Mouse (Mus musculus) hematopoietic stem cell, adult 5-6 weeks (primary cell): ENCODE measurements around the gene Rhox2e. TPM values are rescaled to one million over a fixed set of nuclear protein-coding genes. Genes with fewer than 3 reads are reported as not detected.
"Not testable (repeated sequence)": the region's sequence is repeated elsewhere in the genome, so short reads cannot be mapped to it uniquely, and the experiment has no call there.

Experiments
- ATAC-seq, 2 experiments: fragments of 125-278 bp in 1 of 2; replicated peaks in 1 of 2; 2 replicates each; pipeline ENCODE4 v1.8.0; 2016 to 2017; ENCODE audit warnings: inconsistent platforms in 2 of 2, mild to moderate bottlenecking in 2 of 2, moderate number of reproducible peaks in 2 of 2, low read depth in 1 of 2, moderate TSS enrichment in 1 of 2; ENCODE audit not compliant: low FRiP score in 2 of 2, poor library complexity in 2 of 2, severe bottlenecking in 2 of 2, insufficient read depth in 1 of 2, low TSS enrichment in 1 of 2
- total RNA-seq: library from RNA; stranded (forward); fragments of 172-1452, 232-1000 nt; gene quantifications from 2 replicates; pipeline ENCODE4 v1.2.3, GENCODE M21; 2017

Rhox2e gene
- not detected in 2 replicates for total RNA-seq

- not testable (repeated sequence) for ATAC-seq
These were observed at the start of gene Rhox2e for GRCm38 (mm10) chrX:37530152-37530551. Gene Rhox2e, plus strand, starts transcription at chrX:37530452.

GRCm38 (mm10) chrX:37514059-37514458, 16.2 kb upstream of the Rhox2e start, which contains the start of gene Rhox4d:
Gene Rhox4d, plus strand, starts transcription at chrX:37514359.
- ATAC-seq, result not testable (repeated sequence)

- ATAC-seq, result not testable (repeated sequence)
These were observed 11.5 kb downstream of the Rhox2e start, which contains the start of gene Rhox3e for GRCm38 (mm10) chrX:37541719-37542118. Gene Rhox3e, plus strand, starts transcription at chrX:37542019.

DNA sequence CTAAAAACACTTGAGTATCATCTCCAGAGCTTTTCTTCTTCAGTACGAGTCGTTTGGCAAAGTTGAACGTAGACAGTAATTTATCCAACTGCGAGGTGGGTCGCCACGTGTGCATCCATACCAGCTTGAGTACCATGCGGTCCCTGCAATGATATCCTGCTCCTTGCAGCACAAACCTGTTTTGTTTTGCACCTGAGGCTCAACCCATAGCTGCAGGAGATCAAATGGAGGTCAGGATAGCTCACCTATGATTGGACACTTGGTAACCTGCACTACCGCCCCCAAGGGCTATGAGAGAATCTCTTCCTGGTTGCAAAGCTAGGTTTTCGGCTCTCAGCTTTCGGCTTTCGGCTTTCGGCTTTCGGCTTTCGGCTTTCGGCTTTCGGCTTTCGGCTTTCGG, 26.9 kb downstream of the Rhox2e start, which contains the start of gene Rhox4e:
TSS of gene Rhox4e (plus strand) at position 301 of the 400 bp plus-strand sequence.
- ATAC-seq, result not testable (repeated sequence)

GRCm38 (mm10) chrX:37571105-37571504, 40.9 kb downstream of the Rhox2e start, which contains the start of gene Rhox2f:
Gene Rhox2f, plus strand, starts transcription at chrX:37571405.
- not testable (repeated sequence) for ATAC-seq

GRCm38 (mm10) chrX:37572638-37573037, 42.4 kb downstream of the Rhox2e start:
- not testable (repeated sequence) for ATAC-seq

- ATAC-seq, result not testable (repeated sequence)
These were observed 50.4 kb downstream of the Rhox2e start, which contains the start of gene Rhox3f for GRCm38 (mm10) chrX:37580692-37581091. Gene Rhox3f, plus strand, starts transcription at chrX:37580992.

Other genes starting within 250 kb of the Rhox2e start
- gene Rhox3a2, start 150.4 kb upstream of the Rhox2e start, total RNA-seq, result not detected in 2 replicates
- not detected in 2 replicates for gene Rhox4a2, start 139.6 kb upstream of the Rhox2e start, total RNA-seq
- gene Rhox2b, start 118.4 kb upstream of the Rhox2e start, total RNA-seq, result not detected in 2 replicates
- not detected in 2 replicates for gene Rhox4b, start 98.0 kb upstream of the Rhox2e start, total RNA-seq
- gene Rhox2c, start 76.8 kb upstream of the Rhox2e start, total RNA-seq, result not detected in 2 replicates
- not detected in 2 replicates for gene Rhox3c, start 71.9 kb upstream of the Rhox2e start, total RNA-seq
- not detected in 2 replicates for gene Rhox4c, start 50.1 kb upstream of the Rhox2e start, total RNA-seq
- not detected in 2 replicates for gene Rhox2d, start 37.0 kb upstream of the Rhox2e start, total RNA-seq
- gene Rhox4d, start 16.1 kb upstream of the Rhox2e start, total RNA-seq, result not detected in 2 replicates
- not detected in 2 replicates for gene Rhox3e, start 11.6 kb downstream of the Rhox2e start, total RNA-seq
- not detected in 2 replicates for gene Rhox4e, start 27.0 kb downstream of the Rhox2e start, total RNA-seq
- gene Rhox2f, start 41.0 kb downstream of the Rhox2e start, total RNA-seq, result not detected in 2 replicates
- not detected in 2 replicates for gene Rhox3f, start 50.5 kb downstream of the Rhox2e start, total RNA-seq
- gene Rhox4f, start 77.3 kb downstream of the Rhox2e start, total RNA-seq, result not detected in 2 replicates
- not detected in 2 replicates for gene Rhox3g, start 98.2 kb downstream of the Rhox2e start, total RNA-seq
- not detected in 2 replicates for gene Rhox2g, start 113.0 kb downstream of the Rhox2e start, total RNA-seq
- not detected in 2 replicates for gene Rhox4g, start 120.9 kb downstream of the Rhox2e start, total RNA-seq
- gene Rhox3h, start 138.3 kb downstream of the Rhox2e start, total RNA-seq, result not detected in 2 replicates
- not detected in 2 replicates for gene Rhox2h, start 142.8 kb downstream of the Rhox2e start, total RNA-seq